Mouse (Mus musculus): ENCODE measurements around the gene Nap1l1.

- TF ChIP-seq CTCF (IDR thresholded peaks at IDR 0.05; ENCODE audit: control insufficient read depth, insufficient read depth, insufficient read length) (no peak), MYOG (IDR thresholded peaks at IDR 0.05; ENCODE audit: control insufficient read depth, extremely low read depth, insufficient read length) (no peak)
Measured at GRCm38 (mm10) chr10:111506101-111506925, 33.3 kb downstream of the Nap1l1 start, which contains the start of gene Phlda1.
